Mouse (Mus musculus): ENCODE results near the gene Paf1.

- TF ChIP-seq CTCF (conservative IDR thresholded peaks at IDR 0.05; ENCODE audit: insufficient read depth, insufficient read length, low read depth, low read length), result no peak
- no peak for TF ChIP-seq POLR2A (IDR thresholded peaks at IDR 0.05; ENCODE audit: low read depth, low read length)
Measured at GRCm38 (mm10) chr7:28386007-28386406, 6.7 kb upstream of the Paf1 start.
